Comparison of ENCODE assay signal across 8 mouse cellular contexts in genomic region chr11:77784894-77785293, GRCm38 (mm10). TPM values are rescaled to one million over a fixed set of nuclear protein-coding genes. Genes with fewer than 3 reads are reported as not detected.
A peak's percentile ranks its signal among the peaks of the same experiment; 100 is the strongest.
DNase-seq lines count a peak whose midpoint lies in the region; ATAC-seq and TF ChIP-seq lines count a peak whose summit lies in the region.
"Had no signal": no experiment of that assay in that cellular context is flagged by ENCODE, and none has a peak within 500 bp of the region (broad histone marks: within the 10 kb centered on the region; RNA-seq: fewer than 3 reads in every experiment).

No protein-coding gene starts in this region.

- no peak for TF ChIP-seq POLR2A in bone marrow, adult 2 months (IDR thresholded peaks at IDR 0.05; ENCODE audit: borderline replicate concordance, control insufficient read depth, low read depth, low read length)

- no peak for DNase-seq in kidney, adult 8-10 months
- DNase-seq in retina, postnatal 1 day, result no peak
- DNase-seq in right cerebral cortex, postnatal 4 days, result no peak

- no peaks in the 10 kb centered on the region for H3K36me3 ChIP-seq in kidney, embryonic 14.5 days (ENCODE audit: control insufficient read depth, insufficient read depth, low read length)
- H3K36me3 ChIP-seq in liver, embryonic 15.5 days (replicated peaks), result peaks cover 14% of the 10 kb centered on the region; the same call in 1 of the 2 replicates
- H3K36me3 ChIP-seq: neural tube, embryonic 12.5 days had no signal

- H3K9me3 ChIP-seq in kidney, embryonic 14.5 days (ENCODE audit: control insufficient read depth, low read length), result no peaks in the 10 kb centered on the region
- H3K9me3 ChIP-seq in liver, embryonic 15.5 days (replicated peaks), result no peaks in the 10 kb centered on the region
- H3K9me3 ChIP-seq: neural tube, embryonic 12.5 days had no signal

- H3K4me2 ChIP-seq in kidney, embryonic 14.5 days (replicated peaks; ENCODE audit: low read depth, low read length), result no peak overlapping the region
- peak overlapping the region; percentile 83 for H3K4me2 ChIP-seq in liver, embryonic 15.5 days

- TF ChIP-seq CTCF in bone marrow, adult 2 months (IDR thresholded peaks at IDR 0.05; ENCODE audit: control insufficient read depth, insufficient read depth, low read length), result 0 out of 2 replicates have a peak, but pooled peaks have one; percentile 12

- no peak for ATAC-seq in kidney, embryonic 14.5 days (ENCODE audit: low FRiP score, low TSS enrichment)
- peak; percentile 54 for ATAC-seq in erythroblast, adult 5-6 weeks (replicated peaks; ENCODE audit: low FRiP score, poor library complexity, severe bottlenecking)
- peak; percentile 79 for ATAC-seq in liver, embryonic 15.5 days (ENCODE audit: insufficient read depth)

- no peak overlapping the region for H3K4me3 ChIP-seq in kidney, embryonic 14.5 days (ENCODE audit: low read length)
- H3K4me3 ChIP-seq in bone marrow, adult 2 months (replicated peaks; ENCODE audit: control insufficient read depth, low read depth, low read length), result no peak overlapping the region
- H3K4me3 ChIP-seq in liver, embryonic 15.5 days (replicated peaks), result peak overlapping the region; percentile 47
- H3K4me3 ChIP-seq: neural tube, embryonic 12.5 days had no signal

- WGBS in kidney, embryonic 14.5 days, result 86% methylated on average over 9 of the region's 9 CpGs
- WGBS in bone marrow, adult 2 months, result 58% methylated on average over 9 of the region's 9 CpGs
- 20% methylated on average over 9 of the region's 9 CpGs for WGBS in liver, embryonic 15.5 days (ENCODE audit: insufficient replicate concordance)

- peak overlapping the region; percentile 42; the same call in 1 of the 2 replicates for H3K9ac ChIP-seq in kidney, embryonic 14.5 days (ENCODE audit: low read depth, low read length)
- H3K9ac ChIP-seq in liver, embryonic 15.5 days, result peak overlapping the region; percentile 50
- H3K9ac ChIP-seq: neural tube, embryonic 12.5 days had no signal

- no peaks in the 10 kb centered on the region for H3K27me3 ChIP-seq in kidney, embryonic 14.5 days (ENCODE audit: control insufficient read depth, insufficient read depth, low read length)
- H3K27me3 ChIP-seq in liver, embryonic 15.5 days, result no peaks in the 10 kb centered on the region
- H3K27me3 ChIP-seq: neural tube, embryonic 12.5 days had no signal

- H3K4me1 ChIP-seq in kidney, embryonic 14.5 days (ENCODE audit: control insufficient read depth, insufficient read depth, low read length), result peaks cover 35% of the 10 kb centered on the region
- H3K4me1 ChIP-seq in bone marrow, adult 2 months (ENCODE audit: control insufficient read depth, insufficient read depth, low read length), result peaks cover 19% of the 10 kb centered on the region
- peaks cover 92% of the 10 kb centered on the region for H3K4me1 ChIP-seq in liver, embryonic 15.5 days (replicated peaks)

- peak overlapping the region; percentile 90 for H3K27ac ChIP-seq in kidney, embryonic 14.5 days (ENCODE audit: low read depth, low read length)
- peak overlapping the region; percentile 52 for H3K27ac ChIP-seq in bone marrow, adult 2 months (ENCODE audit: control insufficient read depth, insufficient read depth, low read depth, low read length, poor library complexity)
- peak overlapping the region; percentile 91 for H3K27ac ChIP-seq in liver, embryonic 15.5 days (replicated peaks)
- H3K27ac ChIP-seq: neural tube, embryonic 12.5 days had no signal

RNA-seq across cellular contexts. Expression of gene Gm10277, which starts 2.7 kb away (rescaled TPM):
- 0.92 and 1.4 TPM in 2 replicates for polyA plus RNA-seq in kidney, embryonic 14.5 days (2014; fragmentation: Nextera tagmentation; extraction: Ambion mirVana)
- polyA plus RNA-seq in bone marrow, adult 2 months (2011; ENCODE audit: insufficient read depth, insufficient read length, low replicate concordance, missing spikeins), result not detected in 2 replicates
- not detected in 2 replicates for total RNA-seq in erythroblast, adult 5-6 weeks (2015; ENCODE audit: low replicate concordance)
- total RNA-seq in erythroblast, adult 5-6 weeks (2017; ENCODE audit: low replicate concordance), result not detected in 2 replicates
- 0.39 and 0.85 TPM in 2 replicates for polyA plus RNA-seq in liver, embryonic 15.5 days (2015; fragmentation: Nextera tagmentation; extraction: Ambion mirVana)

RNA-seq across cellular contexts. Expression of gene Myo18a, which starts 21.8 kb away (rescaled TPM):
- polyA plus RNA-seq in kidney, embryonic 14.5 days (2014; fragmentation: Nextera tagmentation; extraction: Ambion mirVana), result 19.1 and 21.1 TPM in 2 replicates
- polyA plus RNA-seq in bone marrow, adult 2 months (2011; ENCODE audit: insufficient read depth, insufficient read length, low replicate concordance, missing spikeins), result 29.5 and 74.6 TPM in 2 replicates
- total RNA-seq in erythroblast, adult 5-6 weeks (2015; ENCODE audit: low replicate concordance), result 17.5 and 18.6 TPM in 2 replicates
- 14.6 and 22.2 TPM in 2 replicates for total RNA-seq in erythroblast, adult 5-6 weeks (2017; ENCODE audit: low replicate concordance)
- polyA plus RNA-seq in liver, embryonic 15.5 days (2015; fragmentation: Nextera tagmentation; extraction: Ambion mirVana), result 14.4 and 15.7 TPM in 2 replicates

RNA-seq across cellular contexts. Expression of gene Cryba1, which starts 59.8 kb away (rescaled TPM):
- polyA plus RNA-seq in kidney, embryonic 14.5 days (2014; fragmentation: Nextera tagmentation; extraction: Ambion mirVana), result not detected in 2 replicates
- polyA plus RNA-seq in bone marrow, adult 2 months (2011; ENCODE audit: insufficient read depth, insufficient read length, low replicate concordance, missing spikeins), result not detected in 2 replicates
- not detected in 2 replicates for total RNA-seq in erythroblast, adult 5-6 weeks (2015; ENCODE audit: low replicate concordance)
- not detected in 2 replicates for total RNA-seq in erythroblast, adult 5-6 weeks (2017; ENCODE audit: low replicate concordance)
- not detected in 2 replicates for polyA plus RNA-seq in liver, embryonic 15.5 days (2015; fragmentation: Nextera tagmentation; extraction: Ambion mirVana)
